Mouse (Mus musculus): ENCODE results near the gene Caskin2. TPM values are rescaled to one million over a fixed set of nuclear protein-coding genes. Genes with fewer than 3 reads are reported as not detected.

Gene Caskin2
- polyA plus RNA-seq, 1 experiment, result 5.6 TPM

- no peak overlapping the region for H3K4me3 ChIP-seq (ENCODE audit: insufficient read depth, low read length)
- H3K4me1 ChIP-seq (ENCODE audit: control insufficient read depth, insufficient read depth, low read length), result no peaks in the 10 kb centered on the region
- TF ChIP-seq CTCF (IDR thresholded peaks at IDR 0.05; ENCODE audit: low read depth, low read length) (no peak), POLR2A (IDR thresholded peaks at IDR 0.05; ENCODE audit: borderline replicate concordance, low read depth, low read length) (no peak)
- no peak overlapping the region for H3K27ac ChIP-seq (ENCODE audit: insufficient read depth, low read depth, low read length)
These were observed 21.5 kb downstream of the Caskin2 start for GRCm38 (mm10) chr11:115791919-115792318.

GRCm38 (mm10) chr11:115789787-115790186 is 23.7 kb downstream of the Caskin2 start:
- TF ChIP-seq CTCF (IDR thresholded peaks at IDR 0.05; ENCODE audit: low read depth, low read length) (no peak), POLR2A (IDR thresholded peaks at IDR 0.05; ENCODE audit: borderline replicate concordance, low read depth, low read length) (no peak)
- no peak overlapping the region for H3K27ac ChIP-seq (ENCODE audit: insufficient read depth, low read depth, low read length)
- no peaks in the 10 kb centered on the region for H3K4me1 ChIP-seq (ENCODE audit: control insufficient read depth, insufficient read depth, low read length)
- no peak overlapping the region for H3K4me3 ChIP-seq (ENCODE audit: insufficient read depth, low read length)

GRCm38 (mm10) chr11:115786473-115786872 is 27.0 kb downstream of the Caskin2 start:
- no peaks in the 10 kb centered on the region for H3K4me1 ChIP-seq (ENCODE audit: control insufficient read depth, insufficient read depth, low read length)
- TF ChIP-seq CTCF (IDR thresholded peaks at IDR 0.05; ENCODE audit: low read depth, low read length) (no peak), POLR2A (IDR thresholded peaks at IDR 0.05; ENCODE audit: borderline replicate concordance, low read depth, low read length) (no peak)
- H3K4me3 ChIP-seq (ENCODE audit: insufficient read depth, low read length), result no peak overlapping the region

GRCm38 (mm10) chr11:115780141-115781070 is 33.0 kb downstream of the Caskin2 start:
- Histone ChIP-seq H3K4me3 (ENCODE audit: insufficient read depth, low read length) (no peak overlapping the region), H3K4me1 (ENCODE audit: control insufficient read depth, insufficient read depth, low read length) (no peaks in the 10 kb centered on the region), H3K27ac (ENCODE audit: insufficient read depth, low read depth, low read length) (no peak overlapping the region)
- no peak for TF ChIP-seq POLR2A (IDR thresholded peaks at IDR 0.05; ENCODE audit: borderline replicate concordance, low read depth, low read length)
- TF ChIP-seq CTCF (IDR thresholded peaks at IDR 0.05; ENCODE audit: low read depth, low read length), result no peak

More at GRCm38 (mm10) chr11:115786473-115786872, 27.0 kb downstream of the Caskin2 start:
- H3K27ac ChIP-seq (ENCODE audit: insufficient read depth, low read depth, low read length), result no peak overlapping the region

- no peak overlapping the region for H3K4me3 ChIP-seq (ENCODE audit: insufficient read depth, low read length)
- H3K27ac ChIP-seq (ENCODE audit: insufficient read depth, low read depth, low read length), result no peak overlapping the region
- H3K4me1 ChIP-seq (ENCODE audit: control insufficient read depth, insufficient read depth, low read length), result no peaks in the 10 kb centered on the region
- TF ChIP-seq CTCF (IDR thresholded peaks at IDR 0.05; ENCODE audit: low read depth, low read length) (no peak), POLR2A (IDR thresholded peaks at IDR 0.05; ENCODE audit: borderline replicate concordance, low read depth, low read length) (no peak)
These were observed 34.3 kb downstream of the Caskin2 start for GRCm38 (mm10) chr11:115779038-115779571.

GRCm38 (mm10) chr11:115777487-115778335 is 35.7 kb downstream of the Caskin2 start:
- Histone ChIP-seq H3K4me1 (ENCODE audit: control insufficient read depth, insufficient read depth, low read length) (no peaks in the 10 kb centered on the region), H3K27ac (ENCODE audit: insufficient read depth, low read depth, low read length) (no peak overlapping the region), H3K4me3 (ENCODE audit: insufficient read depth, low read length) (no peak overlapping the region)
- TF ChIP-seq POLR2A (IDR thresholded peaks at IDR 0.05; ENCODE audit: borderline replicate concordance, low read depth, low read length), result no peak
- no peak for TF ChIP-seq CTCF (IDR thresholded peaks at IDR 0.05; ENCODE audit: low read depth, low read length)

- no peaks in the 10 kb centered on the region for H3K4me1 ChIP-seq (ENCODE audit: control insufficient read depth, insufficient read depth, low read length)
- H3K4me3 ChIP-seq (ENCODE audit: insufficient read depth, low read length), result no peak overlapping the region
- H3K27ac ChIP-seq (ENCODE audit: insufficient read depth, low read depth, low read length), result no peak overlapping the region
- no peak for TF ChIP-seq POLR2A (IDR thresholded peaks at IDR 0.05; ENCODE audit: borderline replicate concordance, low read depth, low read length)
- TF ChIP-seq CTCF (IDR thresholded peaks at IDR 0.05; ENCODE audit: low read depth, low read length), result no peak
These were observed 36.5 kb downstream of the Caskin2 start for GRCm38 (mm10) chr11:115776954-115777353.

GRCm38 (mm10) chr11:115775821-115776665 is 37.4 kb downstream of the Caskin2 start:
- H3K4me1 ChIP-seq (ENCODE audit: control insufficient read depth, insufficient read depth, low read length), result no peaks in the 10 kb centered on the region
- TF ChIP-seq POLR2A (IDR thresholded peaks at IDR 0.05; ENCODE audit: borderline replicate concordance, low read depth, low read length) (no peak), CTCF (IDR thresholded peaks at IDR 0.05; ENCODE audit: low read depth, low read length) (no peak)
- H3K27ac ChIP-seq (ENCODE audit: insufficient read depth, low read depth, low read length), result no peak overlapping the region
- H3K4me3 ChIP-seq (ENCODE audit: insufficient read depth, low read length), result no peak overlapping the region

GRCm38 (mm10) chr11:115774653-115775052 is 38.8 kb downstream of the Caskin2 start:
- no peaks in the 10 kb centered on the region for H3K4me1 ChIP-seq (ENCODE audit: control insufficient read depth, insufficient read depth, low read length)
- no peak for TF ChIP-seq CTCF (IDR thresholded peaks at IDR 0.05; ENCODE audit: low read depth, low read length)
- no peak for TF ChIP-seq POLR2A (IDR thresholded peaks at IDR 0.05; ENCODE audit: borderline replicate concordance, low read depth, low read length)
- no peak overlapping the region for H3K27ac ChIP-seq (ENCODE audit: insufficient read depth, low read depth, low read length)
- no peak overlapping the region for H3K4me3 ChIP-seq (ENCODE audit: insufficient read depth, low read length)
